Mouse (Mus musculus) bone marrow macrophage, adult 2 months (primary cell): ENCODE results near the gene Baz2b.

Experiments
- CTCF ChIP-seq: IDR thresholded peaks from 2 replicates; pipeline ENCODE4 v1.5.1; 2012; ENCODE audit warnings: low read depth, mild to moderate bottlenecking, low read length, moderate library complexity
- POLR2A ChIP-seq: IDR thresholded peaks from 2 replicates; pipeline ENCODE4 v1.6.1; 2012; ENCODE audit warnings: mild to moderate bottlenecking, low read depth, low read length, borderline replicate concordance

GRCm38 (mm10) chr2:59997479-59998228 is 212.0 kb downstream of the Baz2b start:
- no peak for TF ChIP-seq POLR2A
- no peak for TF ChIP-seq CTCF
